Mouse (Mus musculus) liver, embryonic 16.5 days (tissue): ENCODE data around the gene Kyat1. TPM values are rescaled to one million over a fixed set of nuclear protein-coding genes. Genes with fewer than 3 reads are reported as not detected.
"Not testable (repeated sequence)": the region's sequence is repeated elsewhere in the genome, so short reads cannot be mapped to it uniquely, and the experiment has no call there.

Experiments used
- ATAC-seq: fragments of 200-750 bp; cut with Nextera tagmentation; 2 replicates; pipeline ENCODE4 v1.8.0; 2017; ENCODE audit warnings: low read depth, mild to moderate bottlenecking, moderate number of reproducible peaks, moderate library complexity
- H3K27ac ChIP-seq: fragments of 300-500 bp; sonication (generic); 2 replicates; pipeline ENCODE4 v1.5.1; 2014; ENCODE audit warnings: mild to moderate bottlenecking, low read length
- H3K27me3 ChIP-seq: fragments of 300-500 bp; sonication (generic); 2 replicates; pipeline ENCODE4 v1.6.1; 2014; ENCODE audit warnings: low read depth, low read length, mixed read lengths; ENCODE audit not compliant: control insufficient read depth, insufficient read depth
- H3K36me3 ChIP-seq: fragments of 300-500 bp; sonication (generic); 2 replicates; pipeline ENCODE4 v1.6.1; 2014; ENCODE audit warnings: mild to moderate bottlenecking; ENCODE audit not compliant: control insufficient read depth, insufficient read depth
- H3K4me1 ChIP-seq: fragments of 300-500 bp; sonication (generic); 2 replicates; pipeline ENCODE4 v1.6.1; 2014; ENCODE audit warnings: low read depth, low read length, mixed read lengths; ENCODE audit not compliant: control insufficient read depth
- H3K4me2 ChIP-seq: fragments of 300-500 bp; sonication (generic); 2 replicates; pipeline ENCODE4 v1.6.1; 2014; ENCODE audit warnings: low read depth, low read length, mixed read lengths
- H3K4me3 ChIP-seq: fragments of 300-500 bp; sonication (generic); 2 replicates; pipeline ENCODE4 v1.5.1; 2014; ENCODE audit warnings: low read depth, mild to moderate bottlenecking, low read length
- H3K9ac ChIP-seq: fragments of 300-500 bp; sonication (generic); 2 replicates; pipeline ENCODE4 v1.6.1; 2014; ENCODE audit warnings: low read depth, low read length
- H3K9me3 ChIP-seq: fragments of 300-500 bp; sonication (generic); replicated peaks from 2 replicates; pipeline ENCODE4 v1.6.1; 2016; ENCODE audit warnings: low read length; ENCODE audit not compliant: control insufficient read depth
- WGBS: fragments of 180-500 bp; shearing (Covaris S2); extraction: QIAGEN DNeasy Blood & Tissue Kit; methylation state at CpG from one replicate; pipeline ENCODE4 v1.1.7; 2014; ENCODE audit not compliant: insufficient replicate concordance; 5-methylcytosine and 5-hydroxymethylcytosine counted together
- polyA plus RNA-seq: library from polyadenylated mRNA; unstranded; fragments of >200 nt; fragmentation: Nextera tagmentation; extraction: Ambion mirVana; gene quantifications from 2 replicates; pipeline ENCODE4 v1.2.1, GENCODE M21; 2015

Kyat1 gene
- polyA plus RNA-seq, 1 experiment from 2014 or later = 14.2 TPM

DNA sequence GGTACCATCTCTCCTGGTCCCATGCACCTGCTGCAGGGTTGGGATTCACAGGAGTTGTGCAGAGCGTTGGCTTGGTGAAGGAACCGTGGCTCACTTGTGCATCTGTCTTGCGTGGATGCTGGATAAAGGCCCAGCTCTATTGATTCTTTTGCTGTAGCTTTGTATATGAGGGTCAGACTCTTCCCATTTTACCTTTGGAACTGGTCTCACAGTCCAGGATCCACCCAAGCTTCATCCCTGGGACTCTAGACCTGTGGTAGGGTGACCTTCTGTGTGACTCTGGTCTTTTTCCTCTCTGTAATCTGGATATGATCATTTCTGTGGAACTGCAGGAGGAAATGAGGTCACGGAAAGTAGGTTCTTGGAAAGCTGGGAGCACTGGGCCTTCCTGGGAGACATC, 61.2 kb downstream of the Kyat1 start:
- ATAC-seq = no peak
- no peaks in the 10 kb centered on the region for H3K4me1 ChIP-seq
- 86% methylated on average over 4 of the region's 4 CpGs for WGBS
- H3K4me3 ChIP-seq = no peak overlapping the region
- no peak overlapping the region for H3K4me2 ChIP-seq
- H3K27me3 ChIP-seq = no peaks in the 10 kb centered on the region
- H3K9me3 ChIP-seq = no peaks in the 10 kb centered on the region
- no peak overlapping the region for H3K27ac ChIP-seq
- H3K36me3 ChIP-seq = peaks cover 20% of the 10 kb centered on the region
- H3K9ac ChIP-seq = no peak overlapping the region

DNA sequence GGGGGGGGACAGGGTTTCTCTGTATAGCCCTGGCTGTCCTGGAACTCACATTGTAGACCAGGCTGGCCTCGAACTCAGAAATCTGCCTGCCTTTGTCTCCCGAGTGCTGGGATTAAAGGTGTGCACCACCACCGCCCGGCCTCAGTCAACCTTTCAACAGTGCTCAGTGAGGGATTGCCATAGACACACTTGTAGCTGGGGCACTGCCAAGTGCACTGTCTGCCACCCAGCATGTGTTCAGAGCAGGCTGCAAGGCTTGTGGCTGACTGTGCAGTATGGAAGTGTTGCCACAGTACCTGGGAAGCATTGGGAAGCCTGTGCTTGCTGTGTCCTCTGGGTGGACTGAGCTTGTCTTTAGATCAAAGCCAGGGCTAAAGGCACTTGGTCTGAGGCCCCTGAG, 65.6 kb downstream of the Kyat1 start:
- not testable (repeated sequence) for H3K36me3 ChIP-seq, H3K4me2 ChIP-seq, ATAC-seq, H3K9me3 ChIP-seq, H3K27ac ChIP-seq, H3K9ac ChIP-seq, H3K27me3 ChIP-seq, H3K4me3 ChIP-seq
- H3K4me1 ChIP-seq = peaks cover 18% of the 10 kb centered on the region
- WGBS = 75% methylated on average over 4 of the region's 4 CpGs

DNA sequence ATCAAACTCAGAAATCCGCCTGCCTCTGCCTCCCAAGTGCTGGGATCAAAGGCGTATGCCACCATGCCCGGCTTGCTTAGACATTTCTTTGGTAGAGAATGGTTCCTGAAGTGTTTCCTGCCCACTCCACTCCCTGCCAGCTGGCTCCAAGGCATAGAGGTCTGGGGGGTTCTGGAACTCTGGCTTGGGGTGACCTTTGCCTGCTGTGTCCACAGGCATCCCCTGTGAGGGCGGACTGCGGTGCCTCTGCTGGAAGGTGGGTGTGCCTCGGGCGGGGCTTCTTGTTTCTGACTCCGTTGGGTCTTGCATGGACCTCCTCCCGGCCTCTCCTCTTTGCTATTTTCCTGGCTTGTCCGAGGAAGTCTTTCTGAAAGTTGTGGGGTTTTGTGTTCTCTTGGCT, 69.2 kb downstream of the Kyat1 start:
- no peaks in the 10 kb centered on the region for H3K9me3 ChIP-seq
- H3K27me3 ChIP-seq = no peaks in the 10 kb centered on the region
- no peaks in the 10 kb centered on the region; the same call in 1 of the 2 replicates for H3K36me3 ChIP-seq
- no peak overlapping the region for H3K4me3 ChIP-seq
- WGBS = 56% methylated on average over 10 of the region's 10 CpGs
- no peak overlapping the region for H3K27ac ChIP-seq
- ATAC-seq = no peak
- H3K9ac ChIP-seq = no peak overlapping the region
- no peak overlapping the region for H3K4me2 ChIP-seq
- H3K4me1 ChIP-seq = peaks cover 36% of the 10 kb centered on the region

Other genes starting within 250 kb of the Kyat1 start
- 15.9 and 19.7 TPM in 2 replicates for gene Sptan1, start 240.3 kb downstream of the Kyat1 start, polyA plus RNA-seq
- gene Wdr34, start 157.0 kb downstream of the Kyat1 start, polyA plus RNA-seq = 5.3 and 5.7 TPM in 2 replicates
- gene Set, start 148.5 kb downstream of the Kyat1 start, polyA plus RNA-seq = 117 and 130 TPM in 2 replicates
- 2.1 and 2.3 TPM in 2 replicates for gene Pkn3, start 128.2 kb downstream of the Kyat1 start, polyA plus RNA-seq
- 17.6 and 18.7 TPM in 2 replicates for gene Zdhhc12, start 112.2 kb downstream of the Kyat1 start, polyA plus RNA-seq
- 2.3 and 2.5 TPM in 2 replicates for gene Zer1, start 81.3 kb downstream of the Kyat1 start, polyA plus RNA-seq
- 1.7 and 2.3 TPM in 2 replicates for gene Tbc1d13, start 72.1 kb downstream of the Kyat1 start, polyA plus RNA-seq
- gene Endog, start 34.4 kb downstream of the Kyat1 start, polyA plus RNA-seq = 16.4 and 19.8 TPM in 2 replicates
- 22.5 and 22.8 TPM in 2 replicates for gene Spout1, start 27.4 kb downstream of the Kyat1 start, polyA plus RNA-seq
- gene Lrrc8a, start 31.9 kb upstream of the Kyat1 start, polyA plus RNA-seq = 11.2 and 11.9 TPM in 2 replicates
- 0.14 and 0.15 TPM in 2 replicates for gene Gm28035, start 34.7 kb upstream of the Kyat1 start, polyA plus RNA-seq
- gene Phyhd1, start 60.4 kb upstream of the Kyat1 start, polyA plus RNA-seq = 14.4 and 16.0 TPM in 2 replicates
- gene Gm28038, start 75.2 kb upstream of the Kyat1 start, polyA plus RNA-seq = not detected in 2 replicates
- gene Dolk, start 80.5 kb upstream of the Kyat1 start, polyA plus RNA-seq = 11.7 and 12.4 TPM in 2 replicates
- gene Nup188, start 80.5 kb upstream of the Kyat1 start, polyA plus RNA-seq = 11.9 and 16.1 TPM in 2 replicates
- 17.0 and 19.1 TPM in 2 replicates for gene Sh3glb2, start 153.5 kb upstream of the Kyat1 start, polyA plus RNA-seq
- 6.5 and 7.2 TPM in 2 replicates for gene Miga2, start 158.4 kb upstream of the Kyat1 start, polyA plus RNA-seq
- gene Dolpp1, start 186.4 kb upstream of the Kyat1 start, polyA plus RNA-seq = 14.7 and 16.5 TPM in 2 replicates
- 24.2 and 31.3 TPM in 2 replicates for gene Crat, start 210.0 kb upstream of the Kyat1 start, polyA plus RNA-seq
- 121 TPM in 2 replicates for gene Ptpa, start 210.2 kb upstream of the Kyat1 start, polyA plus RNA-seq